Mouse (Mus musculus) kidney, postnatal 4 days (tissue): ENCODE measurements at regions not wholly inside any gene's neighbourhood (a gene's known extent, or its start where the extent isn't known, plus 50 kb on each side); places are given as distances from the start of the nearest gene placed in this dataset.

Experiments used
- DNase-seq, 2 experiments: peaks; one replicate each; pipeline ENCODE4 v3.0.0; 2021; ENCODE audit warnings: mixed read lengths in 2 of 2

DNA sequence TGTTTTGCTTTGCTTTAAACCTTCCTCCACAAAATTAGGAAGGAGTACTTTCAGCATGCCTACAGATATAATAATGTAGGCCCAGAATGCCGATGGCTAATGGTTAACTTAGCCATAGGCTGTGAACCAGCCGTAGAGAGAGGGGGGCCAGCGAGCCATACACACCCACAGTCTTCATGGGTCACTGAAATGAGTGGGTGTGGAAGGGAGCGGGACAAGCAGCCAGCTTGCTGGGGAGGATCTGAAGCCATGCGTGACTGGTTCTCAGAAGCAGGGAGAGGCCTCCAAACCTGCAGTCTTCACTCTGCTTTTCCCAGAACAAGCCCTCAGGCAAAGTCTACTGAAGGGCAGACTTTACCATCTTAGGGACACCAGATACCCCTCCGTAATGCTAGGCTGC is 50.8 kb upstream of the Ptpn13 start:
- peak; percentile 75 to 84 for DNase-seq

DNA sequence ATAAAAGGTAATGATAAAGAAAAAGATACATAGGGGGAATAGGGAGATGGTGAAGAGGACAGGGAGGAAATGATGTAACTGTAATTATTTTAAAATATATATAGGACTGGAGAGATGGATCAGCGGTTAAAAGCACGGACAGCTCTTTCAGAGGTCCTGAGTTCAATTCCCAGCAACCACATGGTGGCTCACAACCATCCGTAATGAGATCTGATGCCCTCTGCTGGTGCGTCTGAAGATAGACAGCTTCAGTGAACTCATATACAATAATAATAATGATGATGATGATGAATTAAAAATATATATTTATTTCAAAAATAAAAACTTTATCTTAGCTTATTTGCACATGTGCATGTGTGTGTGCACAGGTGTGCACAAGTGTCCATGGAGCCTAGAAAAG is 51.9 kb upstream of the Ptpn13 start:
- no peak for DNase-seq

DNA sequence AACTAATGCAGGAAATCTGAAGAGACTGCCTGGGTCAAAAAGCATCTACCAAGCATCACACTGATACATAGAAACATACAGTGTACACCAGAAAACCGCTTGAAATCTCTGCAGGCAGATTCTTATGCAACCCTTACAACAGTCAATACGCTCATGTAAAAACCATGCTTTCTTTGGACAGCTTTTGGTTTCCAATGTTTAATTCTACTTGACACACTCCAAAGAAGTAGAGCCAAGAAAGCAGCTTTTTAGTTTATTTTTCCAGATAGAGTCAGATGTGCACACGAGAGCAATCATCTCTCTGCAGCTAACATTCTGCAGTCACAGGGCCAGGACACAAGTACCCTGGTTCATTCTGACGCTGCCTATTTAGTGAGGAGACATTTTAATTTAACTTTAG is 54.5 kb upstream of the Ptpn13 start:
- no peak for DNase-seq

DNA sequence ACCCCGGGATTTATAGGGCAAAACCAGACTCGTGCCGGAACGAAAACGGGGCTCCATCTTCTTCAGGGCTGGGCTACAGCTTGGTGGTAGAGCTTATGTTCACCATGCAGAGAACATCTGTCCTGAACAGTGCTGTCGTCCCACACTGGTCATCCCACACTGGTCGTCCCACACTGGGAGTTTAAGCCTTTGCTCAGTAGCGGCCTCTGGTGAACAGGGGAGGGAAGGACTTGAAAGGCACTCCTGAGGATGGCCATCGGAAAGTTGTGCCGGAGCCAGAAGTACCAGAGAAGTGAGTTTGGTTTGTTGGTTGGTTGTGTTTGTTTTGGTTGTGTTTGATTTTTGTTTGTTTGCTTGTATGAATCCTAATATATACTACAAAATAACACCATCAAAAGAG is 56.0 kb upstream of the Ptpn13 start:
- peak in 1 of 2 experiments; percentile 59 for DNase-seq

DNA sequence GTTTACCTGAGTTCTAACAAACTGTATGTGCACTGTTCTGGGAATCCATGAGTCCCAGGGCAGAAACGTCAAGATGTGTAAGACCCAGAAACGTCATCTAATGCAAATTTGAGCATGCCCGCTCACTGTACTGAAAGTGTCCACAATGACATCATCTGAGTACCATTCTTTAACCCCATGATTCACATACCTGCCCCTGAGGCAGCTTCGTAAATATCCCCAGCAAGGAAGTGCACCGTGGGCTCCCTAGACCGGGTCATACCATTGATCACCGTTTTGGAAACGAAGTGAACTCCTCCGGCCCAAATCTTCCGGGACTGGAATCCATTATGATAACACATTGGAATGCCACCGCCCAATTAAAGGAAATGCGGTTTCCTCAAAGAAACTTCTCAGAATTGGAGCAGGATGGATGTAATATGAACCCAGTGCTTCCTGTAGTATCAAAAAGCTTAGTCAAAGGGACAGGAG is 57.8 kb upstream of the Ptpn13 start:
- DNase-seq = no peak

DNA sequence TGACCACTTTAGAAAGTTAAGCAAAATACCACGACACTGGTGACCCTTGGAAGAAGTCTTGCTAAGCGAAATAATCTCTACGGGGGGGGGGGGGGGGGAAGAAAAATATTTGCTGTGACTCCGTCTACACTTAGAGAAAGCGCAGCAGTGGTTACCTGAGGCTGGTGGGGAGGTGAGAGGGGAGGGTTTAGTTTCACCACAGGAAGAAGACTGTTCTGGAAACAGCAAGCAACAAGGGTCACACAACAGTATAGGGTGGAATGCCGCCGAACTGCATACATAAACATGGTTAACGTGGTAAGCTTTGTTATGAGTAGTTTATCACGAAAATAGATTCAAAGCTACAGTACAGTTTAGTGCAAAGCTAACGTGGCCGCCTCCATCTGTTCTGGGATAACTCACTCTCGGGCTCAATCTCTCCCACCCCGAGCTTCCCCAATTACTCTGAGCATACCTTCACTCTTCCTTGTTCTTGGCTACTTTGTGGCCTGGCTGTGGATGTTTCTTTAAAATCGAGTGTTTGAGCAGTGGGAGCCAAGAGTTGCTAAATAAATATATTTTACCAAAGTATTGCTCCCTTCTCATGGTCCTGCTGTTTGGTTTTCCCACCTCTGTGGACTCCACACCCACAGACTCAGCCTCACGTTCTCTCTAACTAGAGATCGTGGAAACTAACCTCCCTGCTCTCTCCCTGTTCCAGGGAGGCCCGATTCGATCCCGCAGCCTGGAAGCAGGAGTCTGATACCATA is 59.1 kb upstream of the Ptpn13 start:
- DNase-seq = peak in 1 of 2 experiments; percentile 18

DNA sequence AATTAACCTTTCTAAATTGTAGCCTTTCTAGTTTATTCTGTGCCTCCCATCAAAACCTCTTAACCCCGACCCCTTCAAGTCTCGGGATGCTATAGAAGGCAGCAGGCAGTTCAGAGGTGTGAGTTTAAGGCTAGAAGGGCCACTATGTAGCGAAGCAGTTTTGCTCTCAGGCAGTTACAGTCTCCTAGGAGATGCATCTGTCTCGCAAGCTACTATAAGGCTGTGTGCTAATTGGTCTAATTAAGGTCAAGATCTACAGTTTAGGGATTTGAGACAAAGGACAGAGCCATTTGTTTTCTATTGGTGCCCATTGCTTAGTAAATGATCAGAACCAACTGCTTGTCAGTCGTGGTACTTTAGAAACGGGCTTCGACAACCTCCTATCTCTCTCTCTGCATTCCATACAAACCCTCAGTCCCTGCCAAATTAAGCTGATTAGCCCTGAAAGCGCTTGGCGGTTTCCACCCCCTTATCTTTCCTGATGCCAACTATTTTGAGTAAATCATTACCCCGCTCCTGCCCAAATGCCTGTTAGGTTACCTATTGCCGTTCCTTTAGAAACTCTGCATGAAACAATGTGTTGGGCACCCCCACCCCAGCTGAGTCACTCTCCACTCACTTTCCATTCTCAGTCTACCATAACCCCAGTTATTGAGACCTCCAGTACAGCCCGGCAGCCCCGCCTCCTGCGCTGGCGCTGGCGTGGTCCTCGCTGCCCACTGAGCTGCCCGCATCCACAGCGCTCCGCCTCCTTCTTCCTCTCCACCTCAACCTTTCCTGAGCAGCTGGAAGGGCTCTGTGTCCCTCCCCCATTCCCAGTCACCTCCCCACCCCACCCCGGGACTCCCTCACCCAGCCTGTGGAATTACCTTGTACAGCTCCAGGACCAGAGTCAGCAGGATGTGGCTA is 59.9 kb upstream of the Ptpn13 start:
- peak; percentile 78 to 88 for DNase-seq

DNA sequence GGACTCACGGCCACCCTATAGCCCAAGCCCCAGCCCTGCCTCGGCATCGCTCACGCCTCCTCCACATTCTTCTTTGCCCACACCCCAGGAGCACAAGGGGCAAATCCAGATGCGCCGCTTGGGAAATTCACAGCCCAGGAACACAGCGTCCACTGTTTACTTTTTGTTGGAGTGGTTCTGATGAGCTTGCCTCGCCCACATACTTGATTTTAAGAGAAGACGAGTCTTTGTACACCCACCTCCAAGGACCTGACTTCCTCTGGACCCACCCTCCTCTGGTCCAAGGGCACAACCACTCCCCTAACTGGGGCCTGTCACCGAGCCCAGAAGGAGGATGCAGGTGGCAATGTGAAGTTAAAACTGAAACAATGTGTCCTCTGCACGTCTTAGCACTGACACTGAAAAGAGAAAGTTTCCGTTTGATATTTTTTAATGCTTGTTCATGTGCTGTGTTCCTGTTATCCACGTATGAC is 64.2 kb upstream of the Ptpn13 start:
- DNase-seq = peak in 1 of 2 experiments; percentile 41

DNA sequence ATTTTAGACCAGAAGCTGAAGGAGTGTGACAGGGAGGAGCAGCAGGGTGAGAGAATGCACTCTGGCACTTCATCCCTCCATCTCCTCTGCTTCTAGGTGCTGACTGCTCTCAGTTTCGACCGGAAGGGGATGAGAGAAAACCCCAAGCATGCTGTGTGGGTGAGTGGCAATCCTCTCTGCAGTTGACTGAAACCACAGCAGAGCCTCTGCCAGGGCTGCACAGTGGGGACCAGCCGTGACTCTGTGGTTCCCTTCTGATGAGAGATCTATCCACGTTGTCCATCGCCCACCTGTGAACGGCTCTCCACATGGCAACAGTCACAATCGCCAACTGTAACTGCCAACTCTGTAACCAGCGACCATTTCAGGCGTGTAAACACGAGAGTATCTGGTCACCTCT is 64.6 kb upstream of the Ptpn13 start:
- no peak for DNase-seq

DNA sequence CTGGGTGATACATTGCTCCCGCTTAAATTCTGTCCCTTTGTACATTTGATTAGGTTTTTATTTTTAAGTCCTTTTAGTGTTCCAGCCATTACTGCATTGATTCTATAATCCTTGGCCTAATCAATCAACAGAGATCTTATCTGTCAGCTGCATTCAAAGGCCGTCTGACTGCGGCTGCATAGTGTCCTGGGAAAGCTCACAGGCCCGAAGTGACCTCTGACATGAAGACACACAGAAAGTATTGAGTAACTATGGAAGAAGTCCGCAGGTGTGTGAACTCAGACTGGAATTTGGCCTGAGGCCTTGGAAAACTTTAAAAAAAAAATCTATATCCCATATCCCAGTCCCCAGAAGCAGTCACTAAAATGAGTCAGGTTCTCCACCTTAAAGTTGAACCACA is 67.4 kb upstream of the Ptpn13 start:
- no peak for DNase-seq

DNA sequence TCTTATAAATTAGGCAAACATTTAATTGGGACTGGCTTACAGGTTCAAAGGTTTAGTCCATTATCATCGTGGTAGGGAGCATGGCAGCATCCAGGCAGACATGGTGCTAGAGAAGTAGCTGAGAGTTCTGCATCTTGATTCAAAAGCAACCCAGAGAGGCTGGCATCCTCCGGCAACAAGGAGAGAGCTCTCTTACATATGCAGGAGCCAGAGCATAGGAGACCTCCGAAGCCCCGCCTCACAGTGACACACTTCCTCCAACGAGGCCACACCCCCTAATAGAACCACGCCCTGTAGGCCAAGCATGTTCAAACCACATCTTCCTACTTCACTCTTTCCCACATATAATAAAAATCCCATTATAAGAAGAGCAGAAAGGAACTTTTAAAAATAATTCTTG is 68.5 kb upstream of the Ptpn13 start:
- peak; percentile 56 to 69 for DNase-seq

DNA sequence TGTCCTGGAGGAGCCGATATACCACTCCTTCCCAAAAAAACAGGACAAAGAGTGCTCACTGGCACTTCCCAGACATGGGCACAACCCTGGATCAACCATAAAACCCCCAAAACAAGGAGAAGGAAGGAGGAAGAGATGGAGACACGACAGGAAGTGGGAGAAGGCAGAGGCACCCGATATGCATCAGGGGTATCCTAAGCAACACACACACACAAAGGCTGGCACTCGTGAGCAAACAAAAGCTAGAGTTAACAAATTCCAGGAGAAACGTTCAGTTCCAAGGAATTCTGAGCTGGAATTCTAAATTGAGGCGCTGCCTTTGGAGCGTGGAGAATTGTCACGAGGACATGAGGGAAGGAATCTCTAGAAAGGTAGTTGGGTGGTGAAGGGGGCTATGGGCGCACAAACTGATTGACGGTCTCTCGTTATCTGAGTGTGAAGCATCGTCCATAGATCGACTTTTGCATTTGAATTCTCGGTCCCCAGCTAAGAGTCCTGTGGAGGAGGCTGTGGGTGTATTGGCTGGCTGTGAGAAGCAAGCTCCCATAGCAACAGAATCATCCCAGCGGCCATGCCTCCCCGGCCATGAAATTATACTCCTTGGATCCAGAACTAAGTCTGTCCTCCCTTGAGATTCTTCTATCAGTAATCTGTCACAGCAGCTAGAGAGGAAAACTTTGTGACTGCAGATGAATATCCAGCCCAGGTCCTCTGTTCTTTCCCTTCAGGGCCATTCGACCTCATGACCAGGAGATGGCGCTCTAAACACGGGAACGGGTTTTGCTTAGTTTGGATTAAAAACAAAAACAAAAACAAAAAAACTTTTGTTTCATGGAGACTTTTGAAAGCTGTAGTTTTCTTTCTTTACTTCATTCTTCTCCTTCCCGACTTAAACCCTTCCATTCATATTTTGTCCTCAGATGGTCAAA is 69.4 kb upstream of the Ptpn13 start:
- DNase-seq = peak; percentile 66 to 73

DNA sequence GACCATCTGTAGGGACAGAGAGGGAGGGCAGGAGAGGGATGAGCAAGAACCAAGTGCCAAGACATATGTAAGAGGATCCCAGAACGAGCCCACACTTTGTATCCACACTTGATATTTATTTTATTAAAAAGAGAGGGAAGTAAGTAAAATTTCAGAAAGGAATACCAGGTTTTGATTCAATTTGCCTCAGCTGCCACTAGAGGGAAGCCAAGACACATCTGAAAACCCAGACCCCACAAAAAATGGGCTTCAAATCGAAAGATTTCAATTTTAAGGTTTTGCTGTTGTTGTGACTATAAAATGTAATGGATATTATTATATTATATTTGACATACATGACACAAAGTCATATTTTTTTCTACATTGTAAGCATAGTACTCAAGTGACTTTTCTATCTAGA is 81.1 kb upstream of the Ptpn13 start:
- DNase-seq = no peak

DNA sequence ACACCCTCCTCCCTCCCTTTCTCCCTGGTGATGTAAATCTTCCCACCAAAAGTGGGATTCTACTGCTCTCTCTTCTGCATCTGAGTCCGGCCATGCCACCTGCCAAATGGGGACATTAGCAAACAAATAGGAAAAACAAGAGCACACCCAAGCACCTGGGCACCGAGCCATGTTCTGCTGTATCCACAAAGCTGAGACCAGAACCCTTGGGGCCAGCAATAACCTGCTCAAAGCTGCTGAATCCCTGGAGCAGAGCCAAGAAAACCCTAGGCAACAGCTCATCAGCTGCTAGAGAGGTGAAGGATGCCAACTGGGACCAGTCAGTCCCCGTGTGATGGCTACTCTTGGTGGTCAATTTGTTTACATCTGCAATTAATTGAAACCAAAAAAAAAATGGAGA is 83.5 kb upstream of the Ptpn13 start:
- DNase-seq = peak; percentile 33 to 53

DNA sequence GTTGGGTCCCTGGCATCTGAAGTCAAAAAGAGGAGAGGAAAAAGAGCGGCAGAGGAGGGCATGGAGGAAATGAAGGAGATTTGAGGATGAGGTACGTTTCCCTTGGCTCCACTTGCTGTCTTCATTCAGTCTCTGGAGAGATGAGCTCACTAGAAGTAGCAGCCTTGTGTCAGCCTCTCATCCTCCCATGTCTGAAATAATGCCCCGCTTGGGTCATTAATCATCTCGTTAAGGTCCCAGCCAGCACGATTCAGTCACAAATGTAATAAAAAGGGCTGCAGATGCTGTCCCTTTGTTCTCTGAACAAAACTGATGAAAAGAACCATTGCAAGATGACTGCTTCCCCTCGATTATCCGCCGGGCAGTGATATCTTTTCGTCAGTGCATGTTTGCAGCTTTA is 84.4 kb upstream of the Ptpn13 start:
- no peak for DNase-seq

DNA sequence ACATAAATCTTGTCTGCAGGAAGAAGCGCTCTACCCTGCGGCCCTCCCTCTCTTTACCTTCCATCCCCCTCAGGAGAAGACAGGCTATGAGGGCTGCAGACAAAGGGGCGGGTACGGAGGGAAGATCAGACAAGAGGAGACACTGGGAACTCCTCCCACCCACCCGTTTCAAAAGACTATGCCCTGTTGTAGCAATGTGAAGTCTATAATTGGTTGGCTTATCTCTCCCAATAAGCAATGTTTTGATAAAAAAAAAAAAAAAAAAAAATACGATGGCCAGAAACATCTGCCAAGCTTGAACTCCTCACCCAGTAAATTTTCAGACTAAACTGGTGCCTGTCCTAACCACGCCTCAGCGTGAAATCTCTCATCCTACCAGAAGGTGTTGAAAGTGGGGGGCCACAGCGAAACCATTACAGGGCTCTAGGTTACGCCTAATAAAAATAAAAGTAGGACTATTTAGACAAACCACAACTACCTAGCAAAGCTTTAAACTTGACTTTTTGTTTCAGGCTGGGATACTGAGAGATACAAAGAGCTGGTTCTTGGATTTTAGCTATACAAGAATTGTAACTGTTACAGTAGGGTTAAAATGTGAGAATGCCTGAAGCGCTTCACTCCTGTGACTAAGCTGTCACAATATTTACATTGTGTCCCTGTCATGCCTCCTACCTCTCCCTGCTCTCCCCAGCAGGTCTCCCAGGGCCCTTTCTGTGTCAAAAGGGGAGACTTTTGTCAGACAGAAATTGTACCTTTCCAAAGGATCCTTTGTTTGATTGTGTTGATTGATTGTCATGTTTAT is 88.1 kb upstream of the Ptpn13 start:
- DNase-seq = peak in 1 of 2 experiments; percentile 8

DNA sequence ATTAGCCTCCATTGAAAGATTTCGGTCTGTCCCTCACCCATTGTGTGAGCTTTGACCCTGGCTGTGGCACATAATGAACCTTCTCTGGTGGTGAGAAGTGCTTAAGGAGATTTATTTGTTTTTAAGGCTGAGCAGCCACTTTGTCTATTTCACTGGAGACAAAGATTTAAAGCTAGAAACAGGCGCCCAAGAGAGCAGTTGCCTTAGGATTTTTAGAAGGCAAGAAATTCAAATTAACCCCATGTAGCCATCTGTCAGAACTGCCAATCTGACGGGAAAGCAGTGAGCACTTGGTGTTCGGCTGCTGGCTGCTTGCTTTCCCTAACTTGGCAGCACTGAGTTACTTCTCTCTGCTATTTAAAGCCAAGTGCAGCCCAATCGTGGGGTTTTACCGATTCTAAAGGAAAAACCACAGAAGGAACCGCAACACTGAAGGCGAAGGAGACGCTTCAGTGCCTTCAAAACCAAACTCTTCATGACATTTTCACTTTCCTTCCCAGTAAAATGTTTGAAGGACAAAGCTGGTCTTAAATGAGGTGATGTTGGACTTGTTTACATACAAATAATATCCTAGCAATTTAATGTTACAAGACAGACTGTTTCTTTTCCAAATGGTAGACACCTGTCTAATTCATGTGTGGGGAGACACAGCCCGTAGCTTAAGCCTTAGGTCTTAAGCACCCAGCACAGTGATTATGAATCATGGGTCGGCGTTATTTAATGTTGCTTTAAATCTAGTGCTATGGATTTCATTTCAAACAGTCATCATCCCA is 88.9 kb upstream of the Ptpn13 start:
- DNase-seq = no peak

DNA sequence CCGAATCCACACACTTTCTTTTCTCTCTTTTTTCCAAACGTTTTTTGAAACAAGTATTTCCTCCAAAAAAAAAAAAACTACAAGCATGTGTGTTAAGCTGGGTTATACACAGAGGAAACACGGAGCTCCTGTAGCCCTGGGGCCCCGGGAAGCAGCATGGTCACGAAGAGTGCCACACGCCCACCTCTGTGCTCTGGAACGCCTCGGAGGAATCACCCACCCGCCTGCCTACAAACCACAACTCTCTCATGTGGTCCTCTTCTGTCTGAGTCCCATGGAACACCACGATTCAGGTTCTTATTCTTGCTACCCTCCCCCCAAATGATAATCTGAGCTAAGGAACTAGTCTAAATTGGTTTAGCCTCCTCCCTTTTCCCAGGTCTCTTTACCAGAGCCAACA is 98.6 kb upstream of the Ptpn13 start:
- no peak for DNase-seq

DNA sequence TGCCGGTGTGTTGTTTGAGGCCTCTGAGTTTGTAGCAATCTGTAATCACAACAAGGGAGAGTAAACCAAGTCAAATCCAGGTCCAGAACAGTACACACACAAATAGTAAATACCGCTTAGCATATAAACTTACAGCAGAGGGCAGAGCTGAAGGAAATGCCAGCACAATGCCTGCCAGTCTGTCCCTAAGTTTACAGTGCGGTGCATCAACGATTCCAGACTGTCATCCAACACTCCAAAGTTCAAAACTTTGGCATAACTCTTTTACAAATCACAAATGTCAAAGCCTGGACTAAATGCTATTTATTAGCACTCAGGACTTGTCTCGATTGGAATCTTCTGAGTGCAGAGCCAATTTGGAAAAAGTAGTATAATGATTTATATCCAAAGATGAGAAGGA is 104.7 kb upstream of the Ptpn13 start:
- no peak for DNase-seq

DNA sequence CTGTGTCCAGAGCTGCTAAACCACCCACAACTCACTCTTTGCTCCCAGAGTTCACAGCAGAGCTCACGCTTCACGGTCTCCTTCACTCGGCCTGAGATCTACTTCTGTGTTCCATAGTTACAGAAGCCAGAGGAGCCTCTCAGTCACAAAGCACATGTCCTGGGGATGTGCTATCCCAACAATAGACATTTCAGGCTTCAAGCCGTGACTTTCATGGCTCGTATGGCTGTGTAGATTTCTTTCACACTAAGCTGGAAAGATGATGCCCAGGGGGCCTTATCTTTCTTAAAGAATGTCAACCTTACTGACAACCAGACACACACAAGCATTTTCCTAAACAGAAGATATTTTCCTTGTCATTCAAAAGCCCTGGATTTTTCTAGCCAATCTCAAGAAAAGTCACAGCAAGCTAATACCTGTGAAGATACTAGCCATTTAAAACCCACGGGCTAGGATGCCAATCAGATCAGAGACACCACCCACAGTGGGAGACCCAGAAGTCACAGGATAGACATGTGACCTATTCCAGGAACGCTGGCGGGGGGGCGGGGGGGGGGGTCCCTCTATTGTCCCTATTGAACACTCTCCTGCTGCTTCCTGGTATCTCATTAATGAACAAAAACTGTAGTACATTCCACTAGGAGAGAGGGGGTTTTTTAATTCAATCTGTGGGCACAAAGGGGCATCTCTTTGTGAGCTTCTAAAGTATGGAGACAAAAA is 98.8 kb upstream of the Mapk10 start:
- DNase-seq = no peak
